Mouse (Mus musculus): ENCODE data around the gene Tbce.

Tbce gene

GRCm38 (mm10) chr13:13968629-13969111, 70.8 kb downstream of the Tbce start:
- DNase-seq (ENCODE audit: low read depth, low spot score), result peak; percentile 77

GRCm38 (mm10) chr13:13966172-13966571, 73.3 kb downstream of the Tbce start:
- no peak for DNase-seq (ENCODE audit: low read depth, low spot score)

GRCm38 (mm10) chr13:13965388-13965964, 74.0 kb downstream of the Tbce start:
- peak; percentile 57 for DNase-seq (ENCODE audit: low read depth, low spot score)

GRCm38 (mm10) chr13:13961046-13961445, 78.4 kb downstream of the Tbce start:
- no peak for DNase-seq (ENCODE audit: low read depth, low spot score)

GRCm38 (mm10) chr13:13960211-13960610, 79.2 kb downstream of the Tbce start:
- no peak for DNase-seq (ENCODE audit: low read depth, low spot score)

GRCm38 (mm10) chr13:13956686-13957085, 82.8 kb downstream of the Tbce start:
- DNase-seq (ENCODE audit: low read depth, low spot score), result no peak

- no peak for DNase-seq (ENCODE audit: low read depth, low spot score)
Observed at GRCm38 (mm10) chr13:13954931-13955330, 84.5 kb downstream of the Tbce start.

GRCm38 (mm10) chr13:13953874-13954832, 85.3 kb downstream of the Tbce start, which contains the start of gene B3galnt2:
B3galnt2 (plus strand) TSS chr13:13954469.
- peak; percentile 100 for DNase-seq (ENCODE audit: low read depth, low spot score)

Measured in ZHBTc4 (cell line).